Mouse (Mus musculus) B cell, adult 2 months (primary cell): ENCODE data around the gene Tiparp.

ENCODE experiments used
- DNase-seq, 2 experiments: peaks; one replicate each; pipeline ENCODE4 v3.0.0; 2022

Tiparp gene

DNA sequence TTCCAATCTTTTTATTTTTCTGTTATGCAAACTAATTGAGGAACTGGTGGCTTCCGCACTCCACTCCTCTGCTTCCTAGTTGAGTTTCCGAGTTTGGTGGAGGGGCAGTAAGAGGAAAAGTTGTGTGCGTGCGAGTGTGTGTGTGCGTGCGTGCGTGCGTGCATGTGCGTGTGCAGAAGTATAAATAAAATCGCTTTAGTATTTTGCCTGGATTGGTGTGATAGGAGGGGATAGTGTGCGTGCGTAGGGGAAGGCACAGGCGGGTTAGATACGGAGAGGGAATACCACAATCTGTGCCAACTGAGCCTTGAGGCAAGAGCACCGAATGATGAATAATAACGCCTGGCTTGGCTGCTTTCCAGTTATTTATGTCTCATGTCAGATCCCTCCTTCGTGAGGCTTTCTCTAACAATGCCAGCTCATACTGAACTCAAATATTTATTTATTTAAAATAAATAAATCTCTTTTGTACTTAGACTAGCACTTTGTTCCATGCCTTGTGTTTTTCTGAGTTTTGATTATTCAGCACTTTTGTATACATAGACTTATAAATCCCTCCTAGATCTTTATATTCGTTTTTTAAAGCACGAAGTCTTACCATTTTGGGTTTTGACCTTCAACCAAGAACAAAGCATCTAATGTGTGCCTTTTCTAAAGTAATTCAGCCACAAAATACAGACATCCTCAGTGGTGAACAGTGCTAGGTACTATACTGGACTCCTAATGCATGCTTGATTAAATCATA lies 1.4 kb downstream of the Tiparp start:
- no peak for DNase-seq

DNA sequence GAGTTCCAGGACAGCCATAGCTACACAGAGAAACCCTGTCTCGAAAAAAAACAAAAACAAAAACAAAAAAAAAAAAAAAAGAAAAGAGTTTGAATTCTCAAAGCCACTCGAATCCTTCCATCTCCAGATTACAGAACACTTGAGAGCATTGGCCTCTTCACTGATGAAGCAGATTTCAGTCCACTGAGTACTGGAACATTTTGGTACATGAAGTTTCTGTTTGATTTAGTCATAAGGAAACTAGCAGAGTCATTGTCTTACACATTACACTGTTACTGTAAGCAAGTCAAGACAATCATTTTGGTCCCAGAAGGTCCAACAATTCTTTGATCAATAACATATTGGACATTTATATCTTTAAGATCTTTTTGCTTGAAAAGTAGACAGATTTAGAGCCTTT lies 4.8 kb downstream of the Tiparp start:
- no peak for DNase-seq

DNA sequence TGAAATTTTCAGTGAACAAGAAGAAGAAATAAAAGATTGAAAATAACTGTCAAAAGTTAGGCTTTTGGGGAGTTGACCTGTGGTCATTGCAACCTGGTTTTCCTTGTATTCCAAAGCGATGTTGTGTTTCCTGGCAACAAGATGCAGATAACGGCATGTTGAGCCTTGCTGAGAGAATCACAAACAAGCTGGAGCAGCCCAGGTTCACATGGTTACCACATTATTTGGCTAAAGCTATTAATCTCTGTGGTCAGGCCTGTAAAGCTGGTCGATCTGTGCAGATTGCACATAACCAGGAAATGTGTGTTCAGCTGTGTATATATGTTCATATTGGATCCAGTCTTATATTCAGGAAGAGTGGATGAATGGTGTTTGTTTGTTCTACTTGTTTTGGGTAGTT lies 5.4 kb downstream of the Tiparp start:
- no peak for DNase-seq

DNA sequence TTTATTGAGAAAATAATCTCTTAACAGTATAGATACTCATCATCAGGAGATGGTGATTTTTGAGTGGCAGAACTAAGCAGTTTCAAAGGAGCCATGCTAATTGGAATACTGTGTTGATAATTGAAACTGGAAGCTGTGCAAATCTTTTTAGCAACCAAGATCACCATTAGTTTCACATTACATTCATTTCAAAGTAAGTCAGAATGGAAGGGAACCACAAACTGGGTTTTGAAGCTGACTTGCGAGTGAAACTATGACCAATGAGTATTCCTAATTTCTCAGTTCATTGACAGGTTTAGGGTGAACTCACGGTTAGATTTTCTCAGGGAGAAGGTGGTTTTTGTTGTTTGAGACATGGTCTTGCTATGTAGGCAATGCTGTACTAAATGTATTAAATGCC lies 6.3 kb downstream of the Tiparp start:
- no peak for DNase-seq

DNA sequence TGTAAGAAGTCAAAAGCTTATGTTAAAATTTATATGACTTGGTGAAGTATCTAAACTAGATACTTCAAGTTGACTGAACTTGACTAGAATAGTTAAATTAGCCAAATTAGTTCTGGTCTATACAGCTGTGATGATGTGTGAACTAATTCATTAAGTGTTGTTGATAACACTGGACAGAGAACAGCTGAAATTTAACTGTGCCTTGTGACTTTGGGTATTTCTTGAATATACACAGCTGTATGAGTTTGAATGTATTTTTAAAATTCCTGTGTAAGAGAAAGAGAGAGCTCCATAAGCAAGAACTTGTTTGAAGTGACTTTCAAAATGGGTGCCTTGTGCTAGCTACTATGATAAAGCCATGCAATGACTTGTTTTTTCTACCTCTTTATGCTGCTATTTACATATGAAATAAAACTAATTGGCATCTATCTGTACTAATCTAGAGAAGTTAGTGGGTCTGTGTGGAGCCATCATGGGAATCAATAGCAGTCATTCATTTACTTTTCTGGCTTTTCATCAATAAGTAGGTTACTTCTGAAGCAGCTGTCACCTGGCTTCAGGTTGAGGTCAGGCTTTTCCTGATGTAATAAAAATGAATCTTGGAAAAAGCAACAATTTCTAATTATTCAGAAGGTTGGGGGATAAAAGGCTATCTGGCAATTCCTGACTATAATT lies 7.0 kb downstream of the Tiparp start:
- DNase-seq, result no peak

DNA sequence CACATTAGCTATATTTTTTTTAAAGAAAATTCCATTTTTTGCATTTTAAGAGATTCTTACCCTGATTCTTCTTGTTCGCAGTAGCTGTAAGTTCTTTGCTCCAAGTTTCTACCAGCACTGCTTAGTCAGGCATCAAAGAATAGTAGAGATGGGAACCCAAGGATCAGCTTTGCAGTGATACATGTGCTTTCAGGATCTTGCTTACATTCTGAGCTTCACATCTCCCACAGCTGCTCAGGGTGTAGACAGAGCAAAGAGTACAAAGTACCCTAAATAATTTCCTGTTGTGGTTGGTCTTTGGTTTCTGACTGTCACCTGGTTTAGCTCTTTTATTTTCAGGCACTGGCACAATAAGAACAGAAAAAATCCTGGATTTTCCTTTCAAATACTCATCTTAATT lies 9.1 kb downstream of the Tiparp start:
- no peak for DNase-seq

DNA sequence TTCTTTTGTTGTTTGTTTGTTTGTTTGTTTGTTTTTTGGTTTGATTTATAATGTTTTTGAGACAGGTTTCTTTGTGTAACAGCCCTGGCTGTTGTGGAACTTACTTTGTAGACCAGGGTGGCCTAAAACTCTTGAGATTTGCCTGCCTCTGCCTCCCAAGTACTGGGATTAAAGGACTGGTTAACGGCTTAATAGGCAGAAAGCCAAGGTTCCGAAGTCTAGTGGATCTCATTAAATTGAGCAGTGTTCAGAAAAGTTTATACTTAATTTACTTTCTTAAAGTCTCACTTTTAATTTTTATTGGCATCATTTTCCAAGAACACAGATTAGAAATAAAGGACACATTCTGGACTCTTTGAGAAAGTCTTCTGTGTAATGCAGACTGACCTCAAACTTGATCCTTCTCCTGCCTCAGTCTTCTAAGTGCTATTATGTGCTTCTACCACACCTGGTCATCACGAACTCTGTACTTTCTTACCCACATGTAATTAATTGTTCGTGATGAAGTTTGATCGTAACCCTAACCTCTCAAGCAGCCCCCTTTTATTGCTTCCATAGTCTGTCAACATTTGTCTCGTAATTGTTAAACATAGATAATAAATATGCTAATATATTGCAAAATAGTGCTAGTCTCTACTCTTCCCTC lies 12.8 kb downstream of the Tiparp start:
- DNase-seq, result no peak

DNA sequence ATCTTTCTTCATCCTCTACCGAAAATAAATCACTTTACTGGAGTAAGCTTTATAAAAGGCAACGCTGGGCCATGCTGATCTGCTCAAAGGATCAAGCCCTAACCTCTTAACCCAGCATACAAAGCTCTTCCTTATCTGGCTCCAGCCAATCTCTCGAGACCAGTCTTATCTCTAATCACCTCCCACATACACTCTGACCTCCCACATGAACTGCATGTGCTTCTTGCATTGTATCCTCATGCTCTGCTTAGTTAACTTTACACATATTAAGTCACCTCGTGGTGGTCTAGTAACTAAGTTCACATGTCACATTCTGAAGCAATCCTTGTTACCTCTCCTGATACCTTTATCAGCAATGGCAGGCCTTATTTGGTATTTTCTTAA lies 13.3 kb downstream of the Tiparp start:
- no peak for DNase-seq

DNA sequence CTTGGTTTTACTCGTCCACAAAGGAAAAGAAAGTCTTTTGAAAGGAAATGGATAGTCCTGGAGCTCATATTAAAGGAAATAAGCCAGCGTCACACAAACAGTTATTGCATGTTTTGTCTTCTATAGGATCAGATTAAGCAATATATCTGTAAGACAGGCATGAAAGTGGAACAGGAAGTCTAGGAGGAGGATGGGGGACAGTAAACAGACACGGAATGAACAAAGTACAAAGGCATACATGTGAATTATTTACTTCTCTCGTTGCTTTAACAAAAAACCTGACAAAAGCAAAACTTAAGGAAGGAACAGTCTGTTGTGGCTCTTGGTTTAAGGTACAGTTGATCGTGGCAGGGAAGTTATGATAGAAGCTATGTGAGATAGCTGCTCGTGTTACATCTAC lies 21.6 kb downstream of the Tiparp start:
- no peak for DNase-seq

DNA sequence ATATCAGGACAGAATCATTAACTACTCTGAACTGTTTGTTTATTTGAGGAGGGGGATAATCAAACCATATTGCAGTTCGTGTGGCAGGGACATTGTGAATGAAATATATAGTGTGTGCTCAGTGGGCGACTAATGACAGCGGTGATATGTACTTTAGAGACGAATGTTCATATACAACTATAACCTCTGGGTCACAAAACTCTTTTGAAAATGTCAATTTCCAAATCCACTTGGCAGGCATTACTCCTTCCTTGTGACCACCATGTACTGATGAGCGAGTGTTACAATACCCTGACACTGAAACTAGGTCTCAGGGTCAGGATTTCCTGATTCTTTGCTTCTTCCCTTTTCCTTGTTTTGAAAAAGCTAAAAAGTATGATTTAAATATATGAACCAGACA lies 22.9 kb downstream of the Tiparp start:
- DNase-seq, result no peak

DNA sequence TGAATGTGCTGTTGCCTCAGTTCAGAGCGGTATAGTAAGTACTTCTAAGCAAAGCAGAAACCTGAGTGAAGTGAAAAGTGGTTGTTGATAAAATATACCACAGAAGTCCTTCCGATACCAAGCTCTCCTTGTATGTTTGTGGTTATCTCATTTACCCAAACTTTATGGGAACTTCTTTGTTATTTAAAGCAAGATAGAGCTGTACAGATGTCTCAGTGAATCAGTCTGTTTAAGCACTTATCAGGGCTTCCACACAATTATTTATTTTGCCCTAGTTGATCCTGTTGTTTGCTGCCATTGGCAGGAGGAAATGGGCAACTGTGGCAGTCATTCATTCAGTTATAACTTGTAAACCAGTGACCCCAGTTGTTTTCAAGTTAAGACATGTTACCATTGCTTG lies 26.4 kb downstream of the Tiparp start:
- DNase-seq, result no peak

DNA sequence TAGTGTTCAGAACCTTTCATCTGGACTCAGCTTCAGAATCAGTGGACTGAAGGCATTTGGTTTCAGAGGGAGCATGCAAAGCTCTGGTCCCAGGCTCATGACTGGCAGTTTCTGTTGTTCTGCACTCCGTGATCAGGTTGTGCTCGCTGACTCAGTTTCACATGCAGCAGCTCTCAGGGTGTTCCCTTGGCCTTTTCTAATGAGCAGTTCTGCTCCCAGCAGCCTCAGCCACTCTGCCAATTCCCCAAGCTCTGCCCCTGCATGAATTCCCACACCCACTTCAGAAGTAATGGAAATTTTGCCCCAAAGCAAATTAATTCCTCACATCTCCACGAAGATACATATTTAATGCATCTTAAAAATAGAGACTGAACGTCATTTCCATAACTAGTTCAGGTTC lies 30.5 kb downstream of the Tiparp start:
- no peak for DNase-seq

DNA sequence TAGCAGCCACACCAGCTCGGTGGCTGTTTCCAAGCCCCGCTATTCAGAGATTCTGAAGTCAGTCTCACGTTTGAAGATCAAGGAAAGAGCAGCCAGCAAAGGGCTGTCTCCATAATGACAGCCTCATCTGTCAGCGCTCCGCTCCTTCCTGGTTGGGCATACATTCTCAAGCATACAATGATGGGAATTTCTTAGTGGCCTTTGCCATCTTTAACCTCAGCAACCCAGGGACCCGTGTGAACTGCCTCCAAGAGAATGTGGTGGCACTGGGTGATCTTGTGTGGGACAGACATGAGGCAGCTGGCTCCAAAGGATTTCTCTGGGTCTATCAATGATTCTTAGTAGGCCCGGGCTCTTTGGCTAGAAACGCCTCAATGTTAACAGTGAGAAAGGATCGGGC lies 34.0 kb downstream of the Tiparp start:
- DNase-seq, result no peak

DNA sequence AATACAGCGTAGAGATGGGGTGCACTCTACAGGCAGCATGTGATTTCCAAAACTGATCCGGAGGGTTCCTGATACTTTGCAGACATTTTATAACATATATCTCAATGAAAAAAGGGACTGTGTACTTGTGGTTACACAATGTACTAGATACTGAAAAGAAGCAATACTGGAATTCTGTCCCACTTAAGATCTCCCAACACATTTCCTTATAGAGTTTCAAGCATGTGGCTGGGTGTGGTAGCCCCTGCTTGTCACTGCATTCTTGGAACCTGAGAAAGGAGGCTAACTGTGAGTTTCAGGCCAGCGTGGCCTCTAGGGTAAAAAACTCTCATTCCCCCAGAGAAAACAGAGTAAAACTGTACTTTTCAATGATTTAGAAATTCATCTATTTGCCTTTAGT lies 34.5 kb downstream of the Tiparp start:
- DNase-seq, result no peak

DNA sequence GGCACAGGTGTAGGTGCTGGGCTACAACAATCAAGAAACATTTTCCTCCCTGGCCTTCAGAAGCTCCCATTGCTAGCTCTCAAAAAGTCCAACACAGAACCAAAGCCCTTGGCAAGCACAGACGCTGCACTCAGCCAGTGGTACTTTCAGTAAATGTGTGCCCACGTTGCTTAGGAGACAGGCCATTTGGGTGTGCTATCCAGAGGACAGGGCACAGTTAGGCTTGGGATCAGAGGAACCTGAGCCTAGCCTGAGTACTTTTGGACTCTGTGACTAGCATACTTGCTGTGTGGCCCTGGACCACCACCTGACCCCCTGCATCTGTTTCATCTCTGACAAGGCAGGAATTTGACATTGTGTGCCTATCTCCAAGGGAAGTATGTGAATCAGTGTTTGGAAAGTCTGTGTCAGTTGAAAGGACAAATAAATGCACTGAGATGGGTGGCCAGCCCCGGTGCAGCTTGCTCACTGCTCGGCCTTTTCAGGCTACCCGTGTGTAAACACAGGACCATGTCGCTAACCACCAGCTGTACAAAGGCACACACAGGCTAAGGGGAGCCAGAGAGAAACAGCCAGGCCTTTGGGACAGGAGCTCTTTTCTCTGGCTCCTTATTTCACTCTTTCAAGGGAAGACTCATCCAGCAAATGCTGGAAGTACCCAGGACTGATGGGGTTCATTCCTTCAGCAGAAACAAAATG lies 35.9 kb downstream of the Tiparp start:
- DNase-seq, result no peak

DNA sequence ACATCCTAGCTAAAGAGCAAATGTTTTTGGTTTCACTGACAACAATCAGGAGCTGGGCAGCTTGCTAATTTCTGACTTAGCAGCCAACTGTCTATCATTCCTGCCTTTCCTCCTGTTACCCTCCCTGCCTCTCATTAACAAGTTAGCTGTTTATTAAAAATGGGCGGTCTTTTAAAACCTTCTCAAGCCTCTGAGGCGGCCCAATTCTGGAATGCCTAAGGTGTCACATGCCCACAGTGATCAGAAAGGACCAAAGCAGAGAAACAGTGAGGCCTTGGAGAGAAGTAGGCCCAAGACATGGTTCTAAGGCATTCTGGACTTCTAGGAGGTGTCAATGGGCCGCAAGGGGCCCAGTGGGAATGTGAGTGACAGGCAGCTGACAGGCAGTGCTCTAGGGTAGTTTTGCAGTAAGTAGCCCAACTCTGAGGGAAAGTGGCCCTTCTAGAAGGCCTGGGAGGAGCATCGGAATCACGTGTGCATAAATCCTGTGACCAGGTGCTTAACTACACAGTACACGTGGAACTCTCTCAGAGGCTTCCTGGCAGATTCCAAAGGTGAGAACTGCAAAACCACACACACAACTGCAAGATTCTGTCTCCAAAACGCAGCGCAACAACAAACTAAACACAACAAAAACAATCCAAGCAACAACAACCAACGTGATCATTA lies 37.6 kb downstream of the Tiparp start:
- no peak for DNase-seq

DNA sequence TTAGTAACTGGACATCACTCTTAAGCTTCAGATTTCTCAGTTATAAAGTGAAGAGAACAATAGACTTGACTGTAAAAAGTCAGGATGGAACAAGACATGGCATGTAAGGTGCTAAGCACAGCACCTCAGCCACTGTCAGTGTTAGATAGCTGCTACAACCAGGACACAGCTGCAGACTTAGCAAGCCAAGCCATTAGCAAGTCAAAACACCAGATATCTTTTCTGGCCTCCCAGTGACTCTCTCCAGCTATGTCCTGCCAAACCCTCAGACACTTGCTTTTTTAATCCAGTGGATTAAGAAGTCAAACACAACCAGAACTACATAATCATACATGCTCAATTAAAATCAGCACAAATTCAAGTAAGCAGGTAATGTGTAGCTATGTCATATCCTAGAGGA lies 41.7 kb downstream of the Tiparp start:
- DNase-seq, result no peak

DNA sequence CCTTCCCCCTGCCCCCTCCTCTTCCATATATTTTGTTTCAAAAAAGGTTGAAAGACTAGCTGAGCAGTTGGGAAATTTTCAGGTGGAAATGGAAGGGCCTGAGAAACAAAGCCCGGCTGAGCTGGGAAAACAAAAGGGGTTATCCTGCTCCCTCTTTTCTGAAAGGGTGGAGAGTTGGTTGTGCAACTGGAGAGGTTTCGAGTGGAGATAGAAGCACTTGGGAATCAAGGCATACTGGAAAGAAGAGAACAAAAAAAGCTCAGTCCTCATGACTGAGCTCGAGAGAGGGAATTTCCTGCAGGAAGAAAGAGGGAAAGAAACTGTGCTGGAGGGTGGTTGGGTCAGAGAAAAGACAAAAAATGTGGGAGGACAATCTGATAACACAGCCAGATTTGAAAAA lies 45.3 kb downstream of the Tiparp start:
- DNase-seq, result no peak

DNA sequence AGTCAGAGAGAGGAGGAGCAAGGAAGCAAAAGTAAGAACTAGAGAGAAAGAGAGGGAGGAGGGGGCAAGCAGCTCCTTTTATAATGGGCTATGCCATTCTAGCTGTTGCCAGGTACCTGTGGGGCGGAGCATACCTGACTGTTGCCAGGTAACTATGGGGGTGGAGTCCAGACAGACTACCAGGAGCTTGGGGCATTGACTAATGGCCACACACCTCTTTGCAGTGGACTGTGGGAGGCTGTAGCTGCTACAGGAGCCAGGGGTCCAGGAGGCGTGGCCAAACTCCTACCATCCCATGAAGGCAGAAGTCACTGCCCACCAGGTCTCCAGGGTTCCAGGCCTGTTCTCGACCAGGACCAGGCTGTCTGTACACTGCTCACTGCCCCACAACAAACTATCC lies 49.4 kb downstream of the Tiparp start:
- no peak for DNase-seq

DNA sequence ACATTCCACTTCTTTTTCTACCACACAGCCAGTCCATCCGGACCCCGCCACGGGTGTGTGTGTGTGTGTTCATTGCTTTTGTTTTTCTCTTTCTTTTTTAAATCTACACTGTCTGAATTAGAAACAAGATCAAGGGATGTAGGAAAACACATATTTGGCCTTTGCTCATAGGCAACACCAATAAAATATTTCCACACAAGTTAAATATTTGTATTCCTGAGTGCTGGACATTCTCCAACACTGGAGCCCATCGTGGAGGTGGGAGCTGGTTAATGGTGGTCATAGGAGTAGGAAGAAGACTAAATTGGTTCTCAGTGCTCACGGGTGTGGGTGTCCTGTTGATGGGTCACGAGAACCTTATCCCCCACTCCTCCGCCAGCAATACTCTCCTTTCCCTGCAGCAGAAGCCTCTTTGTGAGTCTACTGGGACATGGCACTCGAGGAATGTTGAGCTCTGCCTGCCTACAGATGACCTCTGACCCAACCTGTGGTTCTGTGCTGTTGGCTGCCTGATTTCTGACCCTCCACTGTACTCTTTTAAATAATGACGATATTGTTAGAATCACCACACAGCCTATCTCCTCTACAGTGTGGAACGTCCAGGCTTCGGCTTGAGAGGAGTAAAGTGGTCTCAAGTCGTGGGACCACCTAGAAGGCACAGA lies 51.2 kb downstream of the Tiparp start:
- no peak for DNase-seq

DNA sequence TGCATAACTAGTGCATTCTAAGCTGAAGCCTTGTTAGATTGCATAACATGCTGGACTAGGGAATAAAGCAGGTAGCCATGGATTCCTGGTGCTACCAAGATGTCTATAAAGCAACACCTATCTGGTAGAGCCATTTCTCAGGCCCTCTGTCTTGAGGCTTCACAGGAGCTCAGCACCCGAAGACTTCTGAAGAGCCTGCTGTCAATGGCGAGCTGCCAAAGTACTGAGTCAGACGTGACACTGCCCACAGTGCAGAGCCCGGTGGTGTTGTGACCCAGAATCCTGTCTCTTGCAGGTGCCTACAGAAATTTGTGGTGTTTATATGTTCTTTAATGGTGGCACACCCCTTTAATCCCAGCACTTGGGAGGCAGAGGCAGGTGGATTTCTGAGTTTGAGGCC lies 53.4 kb downstream of the Tiparp start:
- DNase-seq, result no peak

DNA sequence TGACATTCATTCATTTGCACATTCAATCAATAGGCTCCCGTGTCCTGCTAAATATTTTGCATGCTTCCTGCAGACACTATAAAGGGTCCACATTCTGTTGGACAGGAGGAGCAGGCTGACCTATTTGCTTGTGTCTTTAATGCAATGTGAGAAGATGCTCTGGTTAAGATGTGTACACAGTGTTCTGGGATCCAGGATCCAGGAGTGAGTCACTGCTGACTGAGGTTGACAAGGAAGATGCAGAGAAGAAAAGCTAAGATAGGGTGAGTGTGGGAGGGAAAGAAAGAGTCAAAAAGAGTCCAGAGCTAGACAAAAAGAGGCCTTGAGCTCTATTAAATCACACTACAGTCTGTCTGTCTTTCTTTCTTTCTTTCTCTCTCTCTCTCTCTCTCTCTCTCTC lies 56.1 kb downstream of the Tiparp start:
- no peak for DNase-seq

DNA sequence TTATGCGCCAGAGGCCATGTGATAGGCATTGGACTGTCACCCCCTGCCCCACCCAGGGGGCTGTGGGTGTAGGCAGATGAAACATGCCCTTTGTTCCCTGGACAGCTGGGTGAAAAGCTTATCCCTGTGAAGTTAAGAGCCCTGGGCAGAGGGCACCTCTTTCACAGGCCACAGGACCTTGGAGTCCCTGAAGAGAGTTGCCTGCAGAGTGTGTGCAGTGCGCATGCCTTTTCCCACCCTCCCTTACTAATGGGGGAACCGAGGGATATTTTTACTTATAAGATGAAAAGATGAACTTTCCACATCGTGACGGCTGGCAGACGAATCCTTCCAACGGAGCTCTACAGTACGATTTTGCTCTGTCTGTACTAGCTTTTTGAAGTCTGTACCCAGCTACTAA lies 57.1 kb downstream of the Tiparp start:
- no peak for DNase-seq
